Mouse (Mus musculus) thymus, adult 2 months (tissue): ENCODE data around the gene Wscd2.

ENCODE experiments used
- CTCF ChIP-seq: fragments of 200-500 bp; IDR thresholded peaks from 2 replicates; pipeline ENCODE4 v1.5.1; 2012; ENCODE audit warnings: mild to moderate bottlenecking, control low read depth, low read length, moderate library complexity, borderline replicate concordance; ENCODE audit not compliant: control insufficient read depth, poor library complexity, insufficient read depth; ENCODE audit errors: extremely low read depth
- POLR2A ChIP-seq: fragments of 200-500 bp; IDR thresholded peaks from 2 replicates; pipeline ENCODE4 v1.6.1; 2012; ENCODE audit warnings: mild to moderate bottlenecking, low read length, control low read depth, moderate library complexity; ENCODE audit not compliant: control insufficient read depth, poor library complexity, insufficient read depth; ENCODE audit errors: extremely low read depth

DNA sequence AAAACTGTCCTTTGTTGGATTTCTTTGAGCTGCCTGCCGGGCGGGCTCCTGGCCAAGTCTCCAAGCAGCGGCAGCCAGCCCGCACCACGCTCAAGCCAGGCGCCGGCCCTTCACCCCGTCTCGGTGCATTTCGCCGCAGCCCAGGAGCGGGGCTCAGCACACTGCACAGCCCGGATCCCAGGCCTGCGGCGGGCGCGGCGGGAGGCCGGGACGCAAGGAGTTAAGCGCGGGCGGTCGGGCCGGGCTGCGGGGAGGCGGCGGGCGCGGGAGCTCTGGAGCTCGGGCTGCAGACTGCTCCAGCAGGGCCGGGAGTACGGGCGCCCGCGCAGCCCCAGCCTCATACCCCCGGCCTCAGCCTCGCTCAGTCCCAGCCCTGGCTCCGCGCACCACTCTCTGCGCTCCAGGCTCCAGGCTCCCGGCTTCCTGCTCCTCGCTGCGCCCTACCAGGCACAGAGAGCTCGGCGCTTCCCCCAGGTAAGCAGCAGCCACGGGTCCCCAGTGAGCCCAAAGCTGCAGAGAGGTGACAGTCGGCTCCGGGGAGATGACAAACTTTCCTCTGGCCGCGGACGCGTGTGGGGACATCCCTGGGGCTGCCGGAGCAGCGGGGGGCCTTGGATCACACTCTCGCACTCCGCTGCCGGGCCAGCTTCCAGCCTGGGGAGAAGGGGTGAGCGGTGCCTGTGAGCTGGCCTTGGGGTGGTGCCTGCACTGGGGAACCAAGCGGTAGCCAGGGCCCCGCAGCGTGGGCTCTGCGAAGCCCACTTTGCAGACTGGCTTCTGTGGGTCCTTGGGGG is 531 bp downstream of the Wscd2 start:
- TF ChIP-seq POLR2A (no peak), CTCF (no peak)
